Mouse (Mus musculus): Measurements from ENCODE around the gene Vmn1r60.
"Not testable (repeated sequence)": the region's sequence is repeated elsewhere in the genome, so short reads cannot be mapped to it uniquely, and the experiment has no call there.

The Vmn1r60 gene

GRCm38 (mm10) chr7:5547217-5547616 lies at the start of gene Vmn1r60:
Gene Vmn1r60, minus strand, starts transcription at chr7:5547317.
- not testable (repeated sequence) for DNase-seq

GRCm38 (mm10) chr7:5540770-5541436 lies 6.2 kb downstream of the Vmn1r60 start:
- DNase-seq = not testable (repeated sequence)

- DNase-seq = not testable (repeated sequence)
Observed at GRCm38 (mm10) chr7:5493856-5494255, 53.3 kb downstream of the Vmn1r60 start, which contains the start of gene Vmn2r28. Gene Vmn2r28, minus strand, starts transcription at chr7:5493956.

Data from kidney, postnatal 14 days (tissue).